Mouse (Mus musculus): ENCODE measurements around the gene Cux2. TPM values are rescaled to one million over a fixed set of nuclear protein-coding genes. Genes with fewer than 3 reads are reported as not detected.
A peak's percentile ranks its signal among the peaks of the same experiment; 100 is the strongest.

The Cux2 gene
- polyA plus RNA-seq, 1 experiment = not detected

GRCm38 (mm10) chr5:122003460-122003859, 46.4 kb downstream of the Cux2 start:
- Histone ChIP-seq H3K4me1 (peaks cover 18% of the 10 kb centered on the region), H3K36me3 (replicated peaks; ENCODE audit: low read length) (no peaks in the 10 kb centered on the region), H3K9me3 (peaks cover 6% of the 10 kb centered on the region; the same call in 1 of the 2 replicates), H3K4me3 (replicated peaks) (no peak overlapping the region), H3K27me3 (replicated peaks) (peaks cover 31% of the 10 kb centered on the region)
- no peak for TF ChIP-seq FLI1 (IDR thresholded peaks at IDR 0.05; ENCODE audit: low read length)
- no peak for TF ChIP-seq GATA1 (IDR thresholded peaks at IDR 0.05; ENCODE audit: borderline replicate concordance, low read length)

GRCm38 (mm10) chr5:122002148-122002547, 47.8 kb downstream of the Cux2 start:
- H3K4me3 ChIP-seq (replicated peaks) = no peak overlapping the region
- TF ChIP-seq FLI1 (IDR thresholded peaks at IDR 0.05; ENCODE audit: low read length) (no peak), GATA1 (IDR thresholded peaks at IDR 0.05; ENCODE audit: borderline replicate concordance, low read length) (no peak)
- H3K36me3 ChIP-seq (replicated peaks; ENCODE audit: low read length) = no peaks in the 10 kb centered on the region
- H3K9me3 ChIP-seq = peaks cover 6% of the 10 kb centered on the region; the same call in 1 of the 2 replicates
- H3K27me3 ChIP-seq (replicated peaks) = peaks cover 40% of the 10 kb centered on the region
- H3K4me1 ChIP-seq = peaks cover 23% of the 10 kb centered on the region

GRCm38 (mm10) chr5:122001311-122001710, 48.6 kb downstream of the Cux2 start:
- no peaks in the 10 kb centered on the region for H3K36me3 ChIP-seq (replicated peaks; ENCODE audit: low read length)
- H3K9me3 ChIP-seq = peaks cover 2% of the 10 kb centered on the region; the same call in 1 of the 2 replicates
- peak overlapping the region; percentile 62 for H3K4me3 ChIP-seq (replicated peaks)
- peaks cover 42% of the 10 kb centered on the region for H3K27me3 ChIP-seq (replicated peaks)
- peaks cover 26% of the 10 kb centered on the region for H3K4me1 ChIP-seq
- TF ChIP-seq FLI1 (IDR thresholded peaks at IDR 0.05; ENCODE audit: low read length) (no peak), GATA1 (IDR thresholded peaks at IDR 0.05; ENCODE audit: borderline replicate concordance, low read length) (no peak)

GRCm38 (mm10) chr5:122000381-122000780, 49.5 kb downstream of the Cux2 start:
- Histone ChIP-seq H3K36me3 (replicated peaks; ENCODE audit: low read length) (no peaks in the 10 kb centered on the region), H3K27me3 (replicated peaks) (peaks cover 44% of the 10 kb centered on the region), H3K4me1 (peaks cover 26% of the 10 kb centered on the region), H3K4me3 (replicated peaks) (no peak overlapping the region), H3K9me3 (no peaks in the 10 kb centered on the region)
- TF ChIP-seq GATA1 (IDR thresholded peaks at IDR 0.05; ENCODE audit: borderline replicate concordance, low read length) (no peak), FLI1 (IDR thresholded peaks at IDR 0.05; ENCODE audit: low read length) (no peak)

GRCm38 (mm10) chr5:121998981-121999795, 50.7 kb downstream of the Cux2 start:
- TF ChIP-seq FLI1 (IDR thresholded peaks at IDR 0.05; ENCODE audit: low read length) (no peak), GATA1 (IDR thresholded peaks at IDR 0.05; ENCODE audit: borderline replicate concordance, low read length) (no peak)

GRCm38 (mm10) chr5:121998281-121998680, 51.6 kb downstream of the Cux2 start:
- peaks cover 45% of the 10 kb centered on the region for H3K27me3 ChIP-seq (replicated peaks)
- H3K4me3 ChIP-seq (replicated peaks) = no peak overlapping the region
- TF ChIP-seq FLI1 (IDR thresholded peaks at IDR 0.05; ENCODE audit: low read length) = no peak
- no peak for TF ChIP-seq GATA1 (IDR thresholded peaks at IDR 0.05; ENCODE audit: borderline replicate concordance, low read length)
- H3K9me3 ChIP-seq = no peaks in the 10 kb centered on the region
- H3K4me1 ChIP-seq = peaks cover 21% of the 10 kb centered on the region
- no peaks in the 10 kb centered on the region for H3K36me3 ChIP-seq (replicated peaks; ENCODE audit: low read length)

More at GRCm38 (mm10) chr5:121998981-121999795, 50.7 kb downstream of the Cux2 start:
- no peak overlapping the region for H3K4me3 ChIP-seq (replicated peaks)
- no peaks in the 10 kb centered on the region for H3K36me3 ChIP-seq (replicated peaks; ENCODE audit: low read length)
- H3K4me1 ChIP-seq = peaks cover 26% of the 10 kb centered on the region
- peaks cover 44% of the 10 kb centered on the region for H3K27me3 ChIP-seq (replicated peaks)
- no peaks in the 10 kb centered on the region for H3K9me3 ChIP-seq

- no peaks in the 10 kb centered on the region for H3K9me3 ChIP-seq
- no peaks in the 10 kb centered on the region for H3K36me3 ChIP-seq (replicated peaks; ENCODE audit: low read length)
- no peak for TF ChIP-seq GATA1 (IDR thresholded peaks at IDR 0.05; ENCODE audit: borderline replicate concordance, low read length)
- no peak for TF ChIP-seq FLI1 (IDR thresholded peaks at IDR 0.05; ENCODE audit: low read length)
- no peak overlapping the region for H3K4me3 ChIP-seq (replicated peaks)
- peaks cover 51% of the 10 kb centered on the region for H3K27me3 ChIP-seq (replicated peaks)
- peaks cover 21% of the 10 kb centered on the region for H3K4me1 ChIP-seq
Observed at GRCm38 (mm10) chr5:121996701-121997100, 53.2 kb downstream of the Cux2 start.

GRCm38 (mm10) chr5:121994808-121995207, 55.1 kb downstream of the Cux2 start:
- Histone ChIP-seq H3K4me3 (replicated peaks) (no peak overlapping the region), H3K4me1 (peaks cover 17% of the 10 kb centered on the region), H3K9me3 (no peaks in the 10 kb centered on the region), H3K36me3 (replicated peaks; ENCODE audit: low read length) (no peaks in the 10 kb centered on the region), H3K27me3 (replicated peaks) (peaks cover 48% of the 10 kb centered on the region)
- TF ChIP-seq FLI1 (IDR thresholded peaks at IDR 0.05; ENCODE audit: low read length) (no peak), GATA1 (IDR thresholded peaks at IDR 0.05; ENCODE audit: borderline replicate concordance, low read length) (no peak)

- H3K36me3 ChIP-seq (replicated peaks; ENCODE audit: low read length) = no peaks in the 10 kb centered on the region
- no peak overlapping the region for H3K4me3 ChIP-seq (replicated peaks)
- H3K27me3 ChIP-seq (replicated peaks) = peaks cover 39% of the 10 kb centered on the region
- TF ChIP-seq FLI1 (IDR thresholded peaks at IDR 0.05; ENCODE audit: low read length) (no peak), GATA1 (IDR thresholded peaks at IDR 0.05; ENCODE audit: borderline replicate concordance, low read length) (no peak)
- no peaks in the 10 kb centered on the region for H3K9me3 ChIP-seq
- H3K4me1 ChIP-seq = peaks cover under 1% of the 10 kb centered on the region; the same call in 1 of the 2 replicates
Observed at GRCm38 (mm10) chr5:121991914-121992313, 58.0 kb downstream of the Cux2 start.

- H3K27me3 ChIP-seq (replicated peaks) = peaks cover 25% of the 10 kb centered on the region
- TF ChIP-seq FLI1 (IDR thresholded peaks at IDR 0.05; ENCODE audit: low read length) = no peak
- TF ChIP-seq GATA1 (IDR thresholded peaks at IDR 0.05; ENCODE audit: borderline replicate concordance, low read length) = no peak
- no peaks in the 10 kb centered on the region for H3K36me3 ChIP-seq (replicated peaks; ENCODE audit: low read length)
- no peak overlapping the region for H3K4me3 ChIP-seq (replicated peaks)
- H3K4me1 ChIP-seq = no peaks in the 10 kb centered on the region
- no peaks in the 10 kb centered on the region for H3K9me3 ChIP-seq
Observed at GRCm38 (mm10) chr5:121985855-121986254, 64.0 kb downstream of the Cux2 start.
